Mouse (Mus musculus) embryonic facial prominence, embryonic 12.5 days (tissue): Measurements from ENCODE around the gene Phospho1. TPM values are rescaled to one million over a fixed set of nuclear protein-coding genes. Genes with fewer than 3 reads are reported as not detected.

ENCODE experiments used
- ATAC-seq: fragments of 200-750 bp; cut with Nextera tagmentation; 2 replicates; pipeline ENCODE4 v1.8.0; 2017; ENCODE audit not compliant: insufficient number of reproducible peaks, insufficient read depth, low FRiP score, low TSS enrichment
- H3K27ac ChIP-seq: fragments of 300-500 bp; sonication (generic); 2 replicates; pipeline ENCODE4 v1.5.1; 2016; ENCODE audit warnings: mild to moderate bottlenecking
- H3K27me3 ChIP-seq: fragments of 300-500 bp; sonication (generic); 2 replicates; pipeline ENCODE4 v1.6.1; 2016; ENCODE audit warnings: mild to moderate bottlenecking, moderate library complexity
- H3K36me3 ChIP-seq: fragments of 300-500 bp; sonication (generic); 2 replicates; pipeline ENCODE4 v1.6.1; 2016; ENCODE audit warnings: mild to moderate bottlenecking
- H3K4me1 ChIP-seq: fragments of 300-500 bp; sonication (generic); 2 replicates; pipeline ENCODE4 v1.6.1; 2016
- H3K4me2 ChIP-seq: fragments of 300-500 bp; sonication (generic); replicated peaks from 2 replicates; pipeline ENCODE4 v1.6.1; 2016; ENCODE audit warnings: mild to moderate bottlenecking, moderate library complexity
- H3K4me3 ChIP-seq: fragments of 300-500 bp; sonication (generic); 2 replicates; pipeline ENCODE4 v1.5.1; 2016; ENCODE audit warnings: mild to moderate bottlenecking
- H3K9ac ChIP-seq: fragments of 300-500 bp; sonication (generic); 2 replicates; pipeline ENCODE4 v1.6.1; 2016; ENCODE audit warnings: mild to moderate bottlenecking, moderate library complexity
- H3K9me3 ChIP-seq: fragments of 300-500 bp; sonication (generic); 2 replicates; pipeline ENCODE4 v1.6.1; 2016; ENCODE audit warnings: mild to moderate bottlenecking, moderate library complexity
- WGBS: fragments of 180-500 bp; shearing (Covaris S2); methylation state at CpG from one replicate; pipeline ENCODE4 v1.1.7; 2016; 5-methylcytosine and 5-hydroxymethylcytosine counted together
- polyA plus RNA-seq: library from polyadenylated mRNA; unstranded; fragments of >200 nt; fragmentation: Nextera tagmentation; extraction: Ambion mirVana; gene quantifications from 2 replicates; pipeline ENCODE4 v1.2.1, GENCODE M21; 2016

Phospho1 gene
- polyA plus RNA-seq, 1 experiment from 2014 or later: not detected

- WGBS: 65% methylated on average over 6 of the region's 6 CpGs
Observed at GRCm38 (mm10) chr11:95836433-95836832, 12.1 kb downstream of the Phospho1 start.

GRCm38 (mm10) chr11:95837059-95837458 lies 12.8 kb downstream of the Phospho1 start, which contains the start of gene Gngt2:
Gngt2 (plus strand) TSS chr11:95837216.
- H3K4me2 ChIP-seq: no peak within 1 kb of the TSS
- H3K27me3 ChIP-seq: peaks cover 66% of the 10 kb centered on the region
- 70% methylated on average over 10 of the region's 10 CpGs for WGBS
- no peak for ATAC-seq
- H3K36me3 ChIP-seq: no peaks in the 10 kb centered on the region
- peaks cover 33% of the 10 kb centered on the region for H3K4me1 ChIP-seq
- H3K4me3 ChIP-seq: no peak within 1 kb of the TSS
- no peak within 1 kb of the TSS for H3K9ac ChIP-seq
- 0 out of 2 replicates have a peak within 1 kb of the TSS, but pooled peaks have one; percentile 13 for H3K27ac ChIP-seq
- no peaks in the 10 kb centered on the region for H3K9me3 ChIP-seq

More at GRCm38 (mm10) chr11:95836433-95836832, 12.1 kb downstream of the Phospho1 start:
- Histone ChIP-seq H3K4me3 (no peak overlapping the region), H3K27me3 (peaks cover 66% of the 10 kb centered on the region), H3K36me3 (no peaks in the 10 kb centered on the region), H3K27ac (no peak overlapping the region), H3K9me3 (no peaks in the 10 kb centered on the region), H3K4me2 (no peak overlapping the region), H3K9ac (no peak overlapping the region), H3K4me1 (peaks cover 28% of the 10 kb centered on the region)
- no peak for ATAC-seq

DNA sequence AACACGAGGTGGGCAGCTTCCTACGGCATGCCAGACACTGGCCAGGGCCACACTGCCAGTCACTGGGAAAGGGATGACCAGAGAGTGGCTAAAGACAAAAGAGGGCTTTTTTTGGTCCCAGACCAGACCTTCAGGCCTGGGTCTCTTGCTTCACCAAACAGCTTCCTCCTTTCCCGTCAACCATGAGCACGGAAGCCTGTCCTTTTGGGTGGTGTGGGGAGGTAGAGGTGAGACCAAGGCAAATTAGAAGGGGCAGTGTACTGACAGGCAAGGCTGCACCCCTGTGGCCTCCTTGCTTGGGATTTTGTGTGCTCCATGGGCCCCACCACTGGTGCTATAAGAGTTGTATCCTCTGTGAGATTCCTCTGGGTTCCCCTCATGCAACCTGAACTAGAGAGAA lies 14.3 kb downstream of the Phospho1 start:
- Histone ChIP-seq H3K4me2 (no peak overlapping the region), H3K36me3 (no peaks in the 10 kb centered on the region), H3K9me3 (no peaks in the 10 kb centered on the region), H3K9ac (no peak overlapping the region), H3K4me1 (peaks cover 36% of the 10 kb centered on the region), H3K27me3 (peaks cover 50% of the 10 kb centered on the region), H3K4me3 (no peak overlapping the region), H3K27ac (no peak overlapping the region)
- WGBS: 82% methylated on average over 4 of the region's 4 CpGs
- no peak for ATAC-seq

DNA sequence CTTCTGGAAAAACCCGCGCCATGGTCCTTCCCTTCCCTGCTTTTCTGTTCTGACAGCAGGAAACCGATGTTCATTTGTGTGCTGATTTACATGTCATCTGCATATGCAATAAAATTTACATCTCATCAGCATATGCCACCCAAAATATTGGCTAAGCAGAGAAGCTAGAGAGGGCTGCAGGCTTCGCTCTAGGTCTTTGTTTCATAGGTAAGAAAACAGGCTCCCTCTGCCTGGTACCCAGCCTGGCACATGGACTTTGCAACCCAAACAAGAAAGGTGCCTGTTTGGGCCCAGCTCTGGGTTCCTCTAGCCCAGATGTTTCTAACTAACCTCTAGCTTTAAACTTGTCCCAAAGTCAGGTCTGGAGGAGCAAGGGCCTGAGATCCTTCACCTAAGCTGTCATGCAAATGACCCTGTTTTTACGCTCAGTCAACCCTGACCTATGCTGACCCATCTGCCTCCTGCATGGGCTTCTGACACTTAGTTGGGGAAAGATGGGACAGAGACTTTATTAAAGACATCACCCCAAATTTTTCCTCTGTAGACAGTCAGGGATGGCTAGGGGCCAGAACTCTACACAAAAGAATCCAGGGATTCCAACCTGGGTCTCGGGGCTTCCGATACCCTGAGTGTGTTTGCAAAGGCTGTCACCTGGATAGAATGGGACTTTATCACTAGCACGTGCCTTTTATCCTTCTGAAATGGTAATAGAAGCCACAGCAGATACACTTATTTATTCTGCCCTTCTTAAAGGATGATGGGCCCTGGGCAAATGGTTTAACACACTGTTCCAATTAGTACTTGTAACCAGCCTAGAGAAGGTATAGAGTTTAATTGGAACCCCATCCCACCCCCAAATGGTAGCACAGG lies 14.9 kb downstream of the Phospho1 start:
- H3K36me3 ChIP-seq: no peaks in the 10 kb centered on the region
- H3K4me2 ChIP-seq: no peak overlapping the region
- ATAC-seq: no peak
- peaks cover 44% of the 10 kb centered on the region for H3K27me3 ChIP-seq
- H3K27ac ChIP-seq: no peak overlapping the region
- H3K9ac ChIP-seq: no peak overlapping the region
- H3K4me1 ChIP-seq: peaks cover 32% of the 10 kb centered on the region
- 72% methylated on average over 8 of the region's 8 CpGs for WGBS
- no peaks in the 10 kb centered on the region for H3K9me3 ChIP-seq
- no peak overlapping the region for H3K4me3 ChIP-seq

DNA sequence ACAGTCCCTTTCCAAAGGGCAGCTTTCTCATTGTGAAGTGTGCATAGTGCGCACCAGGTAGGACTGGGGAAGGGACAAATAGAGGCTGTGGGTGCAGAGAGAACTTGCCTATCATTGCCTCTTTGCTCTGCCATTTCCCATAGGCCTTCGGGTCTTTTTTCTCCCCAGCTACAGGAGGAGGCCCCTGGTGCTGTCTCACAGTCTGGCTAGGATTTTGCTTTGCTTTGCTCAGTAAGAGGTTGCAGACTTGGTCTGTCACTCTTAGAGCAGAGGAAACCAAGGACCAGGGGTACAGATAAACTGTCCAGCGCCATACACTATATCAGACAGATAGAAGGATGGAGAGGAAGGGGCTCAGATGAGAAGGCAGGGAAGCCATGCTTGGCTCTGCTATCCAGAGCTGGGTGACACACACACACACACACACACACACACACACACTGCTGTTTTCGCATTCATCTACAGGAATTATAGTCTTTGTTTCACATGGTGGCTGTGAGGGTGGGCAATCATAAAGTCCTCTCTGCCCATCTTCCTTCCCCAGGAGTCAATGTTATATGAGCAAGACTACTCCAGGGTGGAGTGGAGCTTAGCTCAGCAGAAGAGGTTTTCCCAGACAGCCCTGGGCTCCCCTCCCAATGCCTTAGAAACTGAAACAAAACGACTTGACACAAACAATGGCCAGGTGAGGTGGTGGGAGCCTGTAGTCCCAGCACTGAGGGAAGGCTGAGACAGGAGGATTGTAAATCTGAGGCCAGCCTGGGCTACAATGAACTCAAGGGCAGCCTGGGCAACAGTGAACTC lies 16.6 kb downstream of the Phospho1 start:
- Histone ChIP-seq H3K36me3 (no peaks in the 10 kb centered on the region), H3K27ac (no peak overlapping the region), H3K4me1 (peaks cover 21% of the 10 kb centered on the region), H3K4me3 (peak overlapping the region; percentile 7), H3K9ac (no peak overlapping the region), H3K27me3 (peaks cover 27% of the 10 kb centered on the region), H3K4me2 (peak overlapping the region; percentile 14; the same call in 1 of the 2 replicates), H3K9me3 (no peaks in the 10 kb centered on the region)
- 78% methylated on average over 5 of the region's 5 CpGs for WGBS
- ATAC-seq: no peak

DNA sequence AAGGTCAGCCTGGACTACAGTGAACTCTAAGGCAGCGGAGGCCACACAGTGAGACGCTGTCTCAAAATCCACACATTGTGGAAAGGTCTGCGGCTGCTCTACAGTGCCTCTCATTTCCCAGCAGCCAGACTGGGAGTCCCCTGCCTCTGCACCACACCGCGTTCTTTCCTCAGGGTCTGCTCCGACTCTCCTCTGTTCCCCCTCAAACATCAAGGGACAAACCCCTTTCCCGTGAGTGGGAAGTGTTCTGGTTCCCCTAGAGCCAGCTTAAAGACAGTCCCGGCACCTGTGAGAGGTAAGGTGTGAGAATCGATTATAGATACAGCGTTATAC lies 17.2 kb downstream of the Phospho1 start:
- H3K27me3 ChIP-seq: peaks cover 22% of the 10 kb centered on the region
- 53% methylated on average over 10 of the region's 10 CpGs for WGBS
- H3K9ac ChIP-seq: no peak overlapping the region
- ATAC-seq: no peak
- H3K27ac ChIP-seq: no peak overlapping the region; the same call in 1 of the 2 replicates
- no peaks in the 10 kb centered on the region for H3K9me3 ChIP-seq
- H3K4me3 ChIP-seq: peak overlapping the region; percentile 7
- H3K4me1 ChIP-seq: peaks cover 18% of the 10 kb centered on the region
- H3K36me3 ChIP-seq: no peaks in the 10 kb centered on the region
- peak overlapping the region; percentile 14; the same call in 1 of the 2 replicates for H3K4me2 ChIP-seq

DNA sequence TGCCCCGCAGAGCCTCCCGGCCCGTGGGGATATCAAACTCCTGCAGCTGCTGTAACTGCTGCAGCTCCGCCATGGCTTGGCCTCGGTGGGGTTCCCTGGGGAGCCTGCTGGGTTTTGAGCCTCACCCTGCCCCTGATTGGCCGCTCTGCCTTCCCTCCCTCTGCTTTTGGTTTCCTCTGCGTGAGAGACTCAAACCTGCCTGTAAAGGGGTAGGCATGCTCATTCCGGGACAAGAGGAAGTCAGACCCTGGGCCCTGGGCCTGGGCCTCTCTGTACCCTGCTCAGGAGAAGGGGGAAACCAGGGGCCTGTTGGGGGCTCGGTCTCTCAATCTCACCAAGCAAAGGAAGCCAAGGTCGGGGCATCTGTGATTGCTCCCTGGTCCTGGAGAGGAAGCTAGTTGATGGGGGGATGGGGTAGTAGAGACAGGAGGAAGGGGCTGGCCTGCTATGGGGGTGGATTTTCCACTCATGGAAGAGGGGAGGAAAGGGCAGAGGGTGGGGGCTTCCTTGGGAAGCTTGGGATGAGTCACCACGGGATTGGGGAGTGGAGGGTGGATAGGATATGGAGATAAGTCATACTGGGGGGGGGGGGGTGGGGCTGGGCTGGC lies 17.9 kb downstream of the Phospho1 start, which contains the start of gene Abi3:
Abi3 (minus strand) TSS at position 403 of the 608 bp plus-strand sequence.
- Histone ChIP-seq H3K4me3 (peak within 1 kb of the TSS; percentile 7), H3K27me3 (peaks cover 15% of the 10 kb centered on the region; the same call in 1 of the 2 replicates), H3K9me3 (no peaks in the 10 kb centered on the region), H3K27ac (peak within 1 kb of the TSS; percentile 37; the same call in 1 of the 2 replicates), H3K4me1 (peaks cover 11% of the 10 kb centered on the region), H3K9ac (no peak within 1 kb of the TSS), H3K36me3 (no peaks in the 10 kb centered on the region), H3K4me2 (peak within 1 kb of the TSS; percentile 14)
- 8% methylated on average over 11 of the region's 11 CpGs for WGBS
- ATAC-seq: no peak; the same call in 1 of the 2 replicates

DNA sequence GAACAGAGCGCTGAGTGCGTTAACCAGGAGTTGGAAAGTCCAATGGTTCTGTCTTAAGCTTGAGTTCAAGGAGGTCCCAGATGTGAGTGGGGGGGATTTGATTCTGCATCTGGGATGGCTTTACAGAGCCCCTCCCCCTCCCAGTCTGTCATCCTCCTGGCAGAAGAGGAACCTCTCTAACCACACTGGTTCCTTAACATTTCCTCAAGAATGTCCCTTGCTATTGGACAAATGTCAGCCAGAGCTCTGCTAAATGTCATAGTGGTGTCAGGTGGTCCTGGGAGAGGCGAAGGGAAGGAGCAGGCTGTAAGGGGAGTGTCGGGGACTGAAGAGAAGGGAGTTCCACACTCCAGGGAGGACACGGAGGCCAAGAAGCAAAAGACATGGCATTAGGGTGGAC lies 18.7 kb downstream of the Phospho1 start:
- Histone ChIP-seq H3K27me3 (0 out of 2 replicates have a peak, but pooled peaks cover 10% of the 10 kb centered on the region), H3K27ac (no peak overlapping the region), H3K4me3 (no peak overlapping the region), H3K4me1 (peaks cover 8% of the 10 kb centered on the region; the same call in 1 of the 2 replicates), H3K9ac (no peak overlapping the region), H3K4me2 (no peak overlapping the region), H3K36me3 (no peaks in the 10 kb centered on the region), H3K9me3 (no peaks in the 10 kb centered on the region)
- WGBS: 68% methylated on average over 5 of the region's 5 CpGs
- ATAC-seq: no peak

DNA sequence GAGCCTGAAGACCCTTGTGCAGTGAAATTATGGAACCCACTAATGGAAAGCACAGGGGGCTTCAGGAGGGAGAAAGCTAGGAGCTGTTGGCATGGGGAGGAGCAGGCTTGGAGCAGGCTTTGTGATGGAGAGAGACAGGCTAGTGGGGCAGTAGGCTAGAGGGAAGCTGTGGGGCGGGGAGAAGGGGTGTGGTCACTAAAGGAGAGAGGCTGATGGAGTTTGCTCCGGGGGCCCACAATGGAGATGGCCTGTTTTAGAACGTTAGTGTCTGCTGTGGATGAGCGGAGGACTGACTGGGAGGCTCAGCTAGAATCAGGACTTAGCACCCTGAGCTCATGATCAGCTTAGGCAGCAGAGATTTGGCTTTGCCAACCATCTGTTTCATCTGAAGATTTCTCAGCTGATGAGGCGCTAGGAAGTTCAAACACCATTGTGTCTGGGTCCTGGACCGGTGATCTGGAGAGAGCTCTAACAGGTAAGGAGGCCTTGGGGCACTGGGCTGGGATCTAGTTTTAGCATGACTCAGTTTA lies 19.2 kb downstream of the Phospho1 start:
- Histone ChIP-seq H3K27ac (no peak overlapping the region), H3K9me3 (no peaks in the 10 kb centered on the region), H3K4me2 (no peak overlapping the region), H3K27me3 (0 out of 2 replicates have a peak, but pooled peaks cover 7% of the 10 kb centered on the region), H3K4me1 (peaks cover 8% of the 10 kb centered on the region; the same call in 1 of the 2 replicates), H3K4me3 (no peak overlapping the region), H3K36me3 (no peaks in the 10 kb centered on the region), H3K9ac (no peak overlapping the region)
- no peak for ATAC-seq
- 63% methylated on average over 6 of the region's 6 CpGs for WGBS

DNA sequence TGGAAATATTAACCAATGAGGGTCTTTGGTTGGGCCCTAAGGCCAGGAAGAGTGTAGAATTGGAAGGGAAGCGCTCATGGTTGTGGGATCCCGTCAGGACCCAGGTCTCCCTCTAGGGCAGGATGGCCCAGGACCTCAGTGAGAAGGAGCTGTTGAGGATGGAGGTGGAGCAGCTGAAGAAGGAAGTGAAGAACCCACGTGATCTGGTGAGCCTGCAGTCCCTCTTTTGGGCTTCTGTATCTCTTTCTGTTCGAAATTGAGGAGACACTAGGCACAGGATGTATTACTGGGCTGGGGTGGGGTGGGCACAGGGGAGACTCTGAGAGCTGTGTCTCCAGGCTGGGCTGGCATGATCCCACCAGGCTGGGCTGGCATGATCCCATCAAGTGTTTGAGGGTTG lies 20.6 kb downstream of the Phospho1 start:
- Histone ChIP-seq H3K4me2 (no peak overlapping the region), H3K27ac (no peak overlapping the region), H3K27me3 (0 out of 2 replicates have a peak, but pooled peaks cover 7% of the 10 kb centered on the region), H3K36me3 (no peaks in the 10 kb centered on the region), H3K4me1 (peaks cover 8% of the 10 kb centered on the region; the same call in 1 of the 2 replicates), H3K4me3 (no peak overlapping the region), H3K9ac (no peak overlapping the region), H3K9me3 (no peaks in the 10 kb centered on the region)
- no peak for ATAC-seq
- WGBS: 72% methylated on average over 4 of the region's 4 CpGs

DNA sequence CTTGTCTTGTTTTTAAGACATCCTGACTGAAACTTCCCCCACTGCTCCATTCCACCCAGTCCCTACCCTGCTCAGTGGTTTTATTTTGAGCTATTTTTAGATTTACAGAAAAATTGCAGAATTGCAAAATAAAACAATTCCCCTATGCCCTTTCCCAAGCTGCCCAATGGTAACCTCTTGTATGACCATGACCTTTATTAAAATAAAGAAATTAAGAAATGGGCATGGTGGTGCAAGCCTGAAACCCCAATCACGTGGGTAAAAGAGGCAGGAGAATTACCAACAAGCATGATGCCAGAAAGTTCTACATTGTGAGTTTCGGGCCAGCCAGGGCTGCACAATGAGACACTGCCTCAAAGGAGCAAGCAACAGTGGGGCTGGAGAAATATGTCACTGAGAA lies 26.6 kb downstream of the Phospho1 start:
- Histone ChIP-seq H3K27ac (no peak overlapping the region), H3K4me3 (no peak overlapping the region), H3K9me3 (no peaks in the 10 kb centered on the region), H3K36me3 (no peaks in the 10 kb centered on the region), H3K9ac (no peak overlapping the region), H3K27me3 (no peaks in the 10 kb centered on the region), H3K4me1 (no peaks in the 10 kb centered on the region), H3K4me2 (no peak overlapping the region)
- WGBS: 71% methylated on average over 2 of the region's 2 CpGs
- ATAC-seq: no peak
